Mouse (Mus musculus) activated CD4-positive, CD25-positive, alpha-beta regulatory T cell, adult 4 months (primary cell): ENCODE data around the gene Anp32a. TPM values are rescaled to one million over a fixed set of nuclear protein-coding genes. Genes with fewer than 3 reads are reported as not detected.
A peak's percentile ranks its signal among the peaks of the same experiment; 100 is the strongest.

Experiments used
- ATAC-seq: one replicate; pipeline ENCODE4 v1.8.0; 2017
- polyA plus RNA-seq, 2 experiments: library from polyadenylated mRNA; unstranded; fragments of 100-300 nt; shearing (Covaris generic); gene quantifications; one replicate each; pipeline ENCODE4 v1.2.1; 2017

The Anp32a gene
- polyA plus RNA-seq, 2 experiments from 2014 or later: 108 to 132 TPM

- no peak for ATAC-seq
Measured at GRCm38 (mm10) chr9:62418742-62419141, 77.6 kb downstream of the Anp32a start.

DNA sequence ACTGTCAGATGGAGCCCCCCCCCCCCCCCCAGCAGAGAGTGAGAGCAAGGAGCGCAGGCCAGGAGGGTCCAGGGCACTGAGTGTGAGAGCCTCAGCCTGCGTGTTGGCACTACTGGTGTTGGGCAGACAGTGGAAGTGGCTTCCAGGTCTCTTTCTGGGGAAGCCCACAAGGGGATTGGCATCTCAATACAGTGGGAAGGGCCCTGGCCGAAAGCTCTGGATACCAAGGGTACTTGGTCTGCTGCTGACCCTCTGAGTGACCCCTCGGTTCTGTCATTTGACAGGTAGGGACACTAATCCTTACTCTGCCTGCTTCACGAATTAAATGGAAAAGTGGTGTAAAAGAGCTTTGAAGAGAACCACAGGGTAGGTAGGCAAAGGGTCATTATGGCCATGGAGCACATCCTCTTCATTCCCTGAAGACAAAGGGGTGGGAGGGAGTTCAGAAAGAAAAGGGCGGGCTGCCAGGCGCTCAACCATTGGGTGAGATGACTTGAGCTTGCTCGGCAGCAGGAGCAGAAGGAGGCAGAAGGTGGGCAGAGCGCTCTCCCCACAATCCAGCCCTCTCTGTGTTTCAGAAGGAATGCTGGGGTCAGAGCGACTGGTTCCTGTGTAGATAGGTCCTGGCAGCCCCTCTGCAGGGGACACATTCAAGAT lies 79.3 kb downstream of the Anp32a start:
- no peak for ATAC-seq

DNA sequence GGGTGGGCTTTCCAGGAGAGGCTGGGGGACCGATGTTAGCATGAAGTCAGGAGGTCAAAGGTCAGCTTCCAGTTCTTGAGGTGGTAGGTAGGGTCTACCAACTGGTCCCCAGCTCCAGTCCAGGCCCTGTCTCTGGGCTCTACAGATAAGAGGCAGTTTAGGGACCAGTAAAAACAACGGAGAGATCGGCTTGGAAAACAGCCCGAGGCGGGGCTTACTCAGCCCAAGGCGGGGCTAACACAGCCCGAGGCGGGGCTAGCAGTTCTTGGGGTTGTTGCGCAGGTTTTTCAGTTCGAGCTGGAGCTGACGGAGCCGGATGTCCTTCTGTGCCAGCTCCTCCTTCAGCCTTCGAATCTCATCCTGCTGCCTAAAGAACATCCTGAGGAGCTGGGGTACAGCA lies 79.9 kb downstream of the Anp32a start:
- peak; percentile 91 for ATAC-seq

DNA sequence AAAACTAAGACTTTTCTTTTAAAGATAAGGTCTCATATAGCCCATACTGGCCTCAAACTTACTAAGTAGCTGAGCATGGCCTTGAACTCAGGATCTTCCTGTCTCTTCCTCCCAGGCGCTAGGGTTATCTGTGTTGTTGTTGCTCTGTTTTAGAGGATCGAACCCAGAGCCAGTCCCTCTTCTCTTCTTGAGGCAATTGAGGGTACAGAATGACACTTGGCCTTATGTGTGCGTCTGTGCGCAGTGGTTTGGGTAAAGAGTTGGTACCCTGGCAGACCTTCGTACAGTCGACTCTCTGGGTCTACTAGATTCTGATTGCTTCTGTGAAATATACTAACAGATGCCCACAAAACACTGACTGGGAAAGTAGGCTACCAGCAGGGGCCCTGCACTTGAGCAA lies 80.8 kb downstream of the Anp32a start:
- ATAC-seq: no peak

DNA sequence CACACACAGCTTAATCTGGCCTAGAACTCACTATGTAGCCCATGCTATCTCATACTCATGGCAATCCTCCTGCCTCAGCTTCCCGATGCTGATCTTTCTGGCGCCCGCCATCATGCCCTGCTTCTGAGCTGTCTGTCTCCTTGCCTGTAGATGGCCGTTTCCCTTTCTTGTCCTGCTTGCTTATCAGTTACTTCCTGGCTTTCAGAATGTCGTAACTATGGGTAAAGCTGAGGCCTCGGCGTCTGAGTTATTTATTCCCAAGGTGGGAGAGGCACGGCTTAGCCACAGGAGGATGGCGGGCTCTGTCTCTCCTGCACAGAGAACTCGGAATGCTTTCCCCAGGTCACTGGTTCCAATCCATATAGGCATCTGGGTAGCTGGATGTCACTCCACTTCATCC lies 81.8 kb downstream of the Anp32a start:
- ATAC-seq: no peak

DNA sequence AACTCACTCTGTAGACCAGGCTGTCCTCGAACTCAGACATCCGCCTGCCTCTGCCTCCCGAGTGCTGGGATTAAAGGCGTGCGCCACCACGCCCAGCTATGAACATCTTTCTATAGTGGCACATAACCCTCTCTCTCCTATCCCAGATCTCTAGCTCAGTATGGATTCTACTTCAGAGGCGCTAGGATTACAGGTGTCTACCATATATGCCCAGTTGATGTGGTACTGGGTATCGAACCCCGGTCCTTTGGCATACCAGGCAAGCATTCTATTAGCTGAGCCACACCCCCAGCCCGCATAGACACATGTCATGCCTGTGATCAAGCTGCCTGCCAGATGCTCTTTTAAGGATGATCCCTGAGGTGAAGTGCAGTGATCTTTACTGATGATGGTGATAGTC lies 82.8 kb downstream of the Anp32a start:
- ATAC-seq: no peak

- peak; percentile 61 for ATAC-seq
Measured at GRCm38 (mm10) chr9:62425265-62425664, 84.2 kb downstream of the Anp32a start.

- ATAC-seq: no peak
Measured at GRCm38 (mm10) chr9:62426021-62426420, 84.9 kb downstream of the Anp32a start.

DNA sequence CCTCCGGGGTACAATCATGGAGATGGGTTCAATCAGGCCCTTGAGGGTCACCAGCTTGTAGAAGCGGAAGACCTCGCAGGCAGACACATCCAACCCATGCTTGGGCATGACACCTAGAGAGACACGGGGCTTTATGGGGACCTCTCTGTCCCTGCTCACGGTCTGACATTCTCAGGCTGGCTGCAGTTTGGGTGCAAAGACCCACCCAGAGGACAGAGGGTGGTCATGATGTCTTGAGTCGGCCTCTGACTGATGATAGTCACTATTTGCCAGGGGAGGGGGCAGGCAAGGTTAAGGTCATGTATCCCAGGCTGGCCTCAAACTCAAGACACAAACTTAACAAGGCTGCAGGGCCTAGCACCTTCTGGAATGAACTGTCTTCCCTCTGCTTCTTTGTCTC lies 85.4 kb downstream of the Anp32a start:
- ATAC-seq: no peak

DNA sequence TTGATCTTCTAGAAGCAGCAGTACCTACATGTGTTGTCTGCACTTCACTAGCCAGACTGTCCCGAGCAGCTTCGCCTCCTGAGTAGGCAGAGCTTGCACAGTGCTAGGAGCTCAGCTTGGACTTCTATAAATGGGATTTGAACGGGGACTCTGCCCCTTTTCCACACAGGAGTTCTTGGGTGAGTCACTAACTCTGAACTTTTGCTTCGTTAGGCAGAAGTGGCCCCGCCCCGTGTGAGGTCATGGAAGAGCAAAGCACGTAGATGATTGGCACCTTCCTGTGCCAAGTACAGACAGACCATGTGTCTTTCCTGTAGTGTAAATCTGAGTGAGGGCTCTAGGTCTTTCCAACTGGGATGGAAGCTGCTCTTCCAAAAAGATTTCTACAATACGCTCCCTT lies 85.9 kb downstream of the Anp32a start:
- peak; percentile 60 for ATAC-seq

Other genes starting within 250 kb of the Anp32a start
- gene Glce, start 218.6 kb upstream of the Anp32a start, polyA plus RNA-seq: 1 to 10 TPM; 4.7 to 5.4 TPM
- not detected for gene Spesp1, start 59.1 kb upstream of the Anp32a start, polyA plus RNA-seq
- gene Coro2b, start 195.8 kb downstream of the Anp32a start, polyA plus RNA-seq: 1 to 10 TPM in 1 of 2 experiments, under 1 TPM in 1; 0.45 to 2.5 TPM